Mouse (Mus musculus) heart, embryonic 16.5 days (tissue): Measurements from ENCODE around the gene 9430097D07Rik. TPM values are rescaled to one million over a fixed set of nuclear protein-coding genes. Genes with fewer than 3 reads are reported as not detected.
A peak's percentile ranks its signal among the peaks of the same experiment; 100 is the strongest.

Experiments
- ATAC-seq: fragments of 200-750 bp; cut with Nextera tagmentation; replicated peaks from 2 replicates; pipeline ENCODE4 v1.8.0; 2017; ENCODE audit warnings: moderate number of reproducible peaks; ENCODE audit not compliant: insufficient read depth, low FRiP score; ENCODE audit errors: extremely low read depth
- H3K27ac ChIP-seq: fragments of 300-500 bp; sonication (generic); 2 replicates; pipeline ENCODE4 v1.5.1; 2014; ENCODE audit warnings: mild to moderate bottlenecking, low read length, control low read depth, moderate library complexity
- H3K27me3 ChIP-seq: fragments of 300-500 bp; sonication (generic); 2 replicates; pipeline ENCODE4 v1.6.1; 2014; ENCODE audit warnings: low read length, mixed read lengths; ENCODE audit not compliant: control insufficient read depth, insufficient read depth
- H3K36me3 ChIP-seq: fragments of 300-500 bp; sonication (generic); 2 replicates; pipeline ENCODE4 v1.6.1; 2014; ENCODE audit not compliant: control insufficient read depth, insufficient read depth
- H3K4me1 ChIP-seq: fragments of 300-500 bp; sonication (generic); 2 replicates; pipeline ENCODE4 v1.6.1; 2014; ENCODE audit warnings: low read length, mixed read lengths; ENCODE audit not compliant: control insufficient read depth, insufficient read depth
- H3K4me2 ChIP-seq: fragments of 300-500 bp; sonication (generic); 2 replicates; pipeline ENCODE4 v1.6.1; 2014; ENCODE audit warnings: low read depth, mild to moderate bottlenecking, control low read depth, low read length
- H3K4me3 ChIP-seq: fragments of 300-500 bp; sonication (generic); 2 replicates; pipeline ENCODE4 v1.5.1; 2014; ENCODE audit warnings: mild to moderate bottlenecking, control low read depth, low read length
- H3K9ac ChIP-seq: fragments of 300-500 bp; sonication (generic); 2 replicates; pipeline ENCODE4 v1.6.1; 2014; ENCODE audit warnings: low read length, control low read depth
- H3K9me3 ChIP-seq: fragments of 300-500 bp; sonication (generic); replicated peaks from 2 replicates; pipeline ENCODE4 v1.6.1; 2016; ENCODE audit warnings: low read length; ENCODE audit not compliant: control insufficient read depth
- WGBS: fragments of 180-500 bp; shearing (Covaris S2); extraction: QIAGEN DNeasy Blood & Tissue Kit; methylation state at CpG from one replicate; pipeline ENCODE4 v1.1.7; 2014; 5-methylcytosine and 5-hydroxymethylcytosine counted together
- polyA plus RNA-seq: library from polyadenylated mRNA; unstranded; fragments of >200 nt; fragmentation: Nextera tagmentation; extraction: Ambion mirVana; gene quantifications from 2 replicates; pipeline ENCODE4 v1.2.1, GENCODE M21; 2015

The 9430097D07Rik gene
- polyA plus RNA-seq, 1 experiment from 2014 or later = not detected

DNA sequence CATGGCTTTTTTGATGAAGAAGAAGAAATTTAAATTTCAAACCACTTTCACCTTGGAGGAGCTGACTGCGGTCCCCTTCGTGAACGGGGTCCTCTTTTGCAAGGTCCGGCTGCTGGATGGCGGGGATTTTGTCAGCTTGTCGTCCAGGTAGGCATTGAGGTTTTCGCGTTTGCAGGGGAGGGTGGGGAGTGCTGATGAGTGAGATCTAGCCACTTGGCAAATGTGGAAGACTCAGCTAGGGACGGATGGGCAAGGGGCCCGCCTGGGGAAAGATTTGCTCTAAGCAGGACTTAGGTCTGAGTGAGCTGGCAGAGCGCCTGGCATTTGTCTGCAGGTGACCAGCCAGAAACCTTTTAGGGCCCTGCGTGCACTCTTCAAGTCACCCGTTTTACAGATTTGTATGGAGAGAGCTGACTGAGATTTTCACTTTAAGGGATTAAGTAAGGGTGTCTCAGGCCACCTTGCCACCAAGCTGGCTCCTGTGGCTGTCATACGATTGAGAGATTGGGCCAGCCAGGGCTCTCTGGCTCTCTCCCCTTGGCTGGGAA, 39.3 kb downstream of the 9430097D07Rik start:
- H3K27ac ChIP-seq = peak overlapping the region; percentile 86
- no peak for ATAC-seq
- peak overlapping the region; percentile 91 for H3K9ac ChIP-seq
- H3K4me3 ChIP-seq = peak overlapping the region; percentile 86
- no peaks in the 10 kb centered on the region for H3K27me3 ChIP-seq
- H3K4me1 ChIP-seq = peaks cover 46% of the 10 kb centered on the region
- H3K4me2 ChIP-seq = peak overlapping the region; percentile 87
- no peaks in the 10 kb centered on the region for H3K9me3 ChIP-seq
- 1% methylated on average over 14 of the region's 14 CpGs for WGBS
- no peaks in the 10 kb centered on the region for H3K36me3 ChIP-seq

GRCm38 (mm10) chr2:32535501-32535991, 39.9 kb downstream of the 9430097D07Rik start:
- peak; percentile 29 for ATAC-seq
- Histone ChIP-seq H3K27me3 (no peaks in the 10 kb centered on the region), H3K4me1 (peaks cover 46% of the 10 kb centered on the region), H3K4me2 (peak overlapping the region; percentile 87), H3K27ac (peak overlapping the region; percentile 91), H3K36me3 (no peaks in the 10 kb centered on the region), H3K9ac (peak overlapping the region; percentile 91), H3K9me3 (no peaks in the 10 kb centered on the region), H3K4me3 (peak overlapping the region; percentile 86)
- under 1% methylated on average over 55 of the region's 56 CpGs for WGBS

DNA sequence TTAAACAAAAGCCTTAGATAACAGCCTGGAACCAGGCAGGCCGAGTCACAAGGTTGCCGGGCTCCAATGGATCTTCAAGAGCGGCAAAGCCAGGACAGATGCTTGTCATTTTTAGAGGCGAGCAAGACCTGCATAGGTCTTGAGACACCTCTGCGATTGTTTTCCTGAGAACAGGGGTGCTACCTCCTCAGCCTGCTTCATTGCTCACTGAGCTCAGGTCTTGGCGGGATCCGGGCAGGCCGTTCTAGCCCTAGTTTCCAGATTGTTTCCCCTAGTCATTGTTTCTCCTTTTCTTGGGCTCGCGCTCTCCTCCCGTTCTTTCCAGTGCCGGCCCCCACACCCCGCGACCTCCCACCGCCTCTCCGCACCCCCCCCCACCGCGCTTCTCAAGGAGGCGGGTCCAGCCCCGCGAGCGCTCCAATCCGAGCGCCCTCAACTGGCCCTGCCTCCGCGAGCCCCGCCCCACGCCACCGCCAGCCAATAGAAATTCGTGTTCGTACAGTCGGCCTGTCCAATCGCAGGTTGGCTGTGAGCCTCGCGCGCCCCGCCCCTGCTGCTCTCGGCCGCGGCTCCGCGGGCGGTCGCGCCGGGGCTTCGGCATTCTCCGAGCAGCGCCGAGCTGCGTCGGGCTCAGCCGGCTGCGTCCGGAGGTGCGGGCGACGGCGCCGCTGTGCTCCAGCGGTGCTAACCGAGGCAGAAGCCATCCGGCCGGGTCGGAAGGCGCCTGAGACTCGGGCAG, 40.6 kb downstream of the 9430097D07Rik start, which contains the start of gene Fam102a:
Gene Fam102a, plus strand, starts transcription at position 600 of the 739 bp plus-strand sequence.
- peak within 1 kb of the TSS; percentile 87 for H3K4me2 ChIP-seq
- peak; percentile 95 for ATAC-seq
- H3K9me3 ChIP-seq = no peaks in the 10 kb centered on the region
- under 1% methylated on average over 67 of the region's 67 CpGs for WGBS
- peaks cover 44% of the 10 kb centered on the region for H3K4me1 ChIP-seq
- peak within 1 kb of the TSS; percentile 91 for H3K9ac ChIP-seq
- H3K27me3 ChIP-seq = no peaks in the 10 kb centered on the region
- H3K27ac ChIP-seq = peak within 1 kb of the TSS; percentile 92
- no peaks in the 10 kb centered on the region for H3K36me3 ChIP-seq
- H3K4me3 ChIP-seq = peak within 1 kb of the TSS; percentile 86

GRCm38 (mm10) chr2:32534061-32534732, 41.3 kb downstream of the 9430097D07Rik start:
- peak overlapping the region; percentile 86 for H3K4me3 ChIP-seq
- 9% methylated on average over 13 of the region's 13 CpGs for WGBS
- H3K36me3 ChIP-seq = no peaks in the 10 kb centered on the region
- H3K9ac ChIP-seq = peak overlapping the region; percentile 75
- H3K27ac ChIP-seq = peak overlapping the region; percentile 92
- peaks cover 37% of the 10 kb centered on the region for H3K4me1 ChIP-seq
- no peaks in the 10 kb centered on the region for H3K27me3 ChIP-seq
- ATAC-seq = no peak
- H3K4me2 ChIP-seq = peak overlapping the region; percentile 85
- H3K9me3 ChIP-seq = no peaks in the 10 kb centered on the region

- H3K9ac ChIP-seq = no peak overlapping the region
- H3K27ac ChIP-seq = no peak overlapping the region
- H3K9me3 ChIP-seq = no peaks in the 10 kb centered on the region
- H3K27me3 ChIP-seq = no peaks in the 10 kb centered on the region
- H3K36me3 ChIP-seq = no peaks in the 10 kb centered on the region
- peaks cover 26% of the 10 kb centered on the region for H3K4me1 ChIP-seq
- WGBS = 85% methylated on average over 2 of the region's 2 CpGs
- H3K4me2 ChIP-seq = no peak overlapping the region
- ATAC-seq = no peak
- H3K4me3 ChIP-seq = no peak overlapping the region
These were observed 42.3 kb downstream of the 9430097D07Rik start for GRCm38 (mm10) chr2:32533163-32533562.

DNA sequence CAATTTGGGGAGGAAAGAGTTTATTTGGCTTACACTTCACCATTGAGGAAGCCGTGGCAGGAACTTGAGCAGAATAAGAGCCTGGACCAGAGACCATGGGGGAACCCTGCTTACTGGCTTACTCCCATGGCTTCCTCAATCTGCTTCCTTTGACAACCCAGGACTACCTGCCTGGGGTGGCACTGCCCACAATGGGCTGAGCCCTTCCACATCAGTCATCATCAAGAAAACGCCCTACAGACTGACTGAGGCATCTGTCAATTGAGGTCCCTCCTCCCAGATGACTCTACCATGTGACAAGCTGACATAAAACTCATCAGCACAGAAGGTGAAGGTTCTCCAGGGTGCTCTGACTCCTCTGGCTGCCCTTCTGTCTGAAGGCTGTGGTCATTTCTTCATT, 45.0 kb downstream of the 9430097D07Rik start:
- no peak for ATAC-seq
- Histone ChIP-seq H3K4me3 (no peak overlapping the region), H3K27ac (no peak overlapping the region), H3K36me3 (no peaks in the 10 kb centered on the region), H3K9ac (no peak overlapping the region), H3K9me3 (no peaks in the 10 kb centered on the region), H3K27me3 (no peaks in the 10 kb centered on the region), H3K4me1 (peaks cover 7% of the 10 kb centered on the region), H3K4me2 (no peak overlapping the region)
- WGBS = 81% methylated on average over 2 of the region's 2 CpGs

DNA sequence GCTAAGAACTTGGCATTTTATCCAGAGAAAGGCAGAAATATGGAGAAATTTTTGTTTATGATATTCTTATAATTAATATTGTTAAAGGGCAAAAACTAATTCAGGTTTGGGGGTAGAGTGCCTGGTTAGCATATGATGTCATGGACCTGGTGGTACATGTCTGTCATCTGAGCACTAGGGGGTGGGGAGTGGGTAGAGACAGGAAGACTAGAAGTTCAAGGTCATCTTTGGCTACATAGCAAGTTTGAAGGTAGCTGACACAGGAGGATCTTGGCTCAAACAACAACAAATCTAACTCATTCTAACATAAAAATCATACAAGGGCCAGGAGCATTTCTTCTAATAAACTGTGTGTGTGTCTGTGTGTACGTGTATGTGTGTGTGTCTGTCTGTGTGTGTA, 47.2 kb downstream of the 9430097D07Rik start:
- Histone ChIP-seq H3K27me3 (no peaks in the 10 kb centered on the region), H3K9me3 (no peaks in the 10 kb centered on the region), H3K4me3 (no peak overlapping the region), H3K36me3 (no peaks in the 10 kb centered on the region), H3K4me2 (no peak overlapping the region), H3K9ac (no peak overlapping the region), H3K27ac (no peak overlapping the region), H3K4me1 (no peaks in the 10 kb centered on the region)
- no peak for ATAC-seq
- WGBS = 91% methylated on average over 1 of the region's 1 CpGs

- H3K9me3 ChIP-seq = no peaks in the 10 kb centered on the region
- H3K9ac ChIP-seq = no peak overlapping the region
- 84% methylated on average over 14 of the region's 14 CpGs for WGBS
- no peaks in the 10 kb centered on the region for H3K27me3 ChIP-seq
- ATAC-seq = no peak
- no peaks in the 10 kb centered on the region for H3K4me1 ChIP-seq
- no peaks in the 10 kb centered on the region for H3K36me3 ChIP-seq
- no peak overlapping the region for H3K27ac ChIP-seq
- H3K4me2 ChIP-seq = no peak overlapping the region
- H3K4me3 ChIP-seq = no peak overlapping the region
These were observed 48.0 kb downstream of the 9430097D07Rik start for GRCm38 (mm10) chr2:32527468-32527966.

- no peaks in the 10 kb centered on the region for H3K9me3 ChIP-seq
- no peak overlapping the region for H3K4me2 ChIP-seq
- no peak for ATAC-seq
- H3K27me3 ChIP-seq = no peaks in the 10 kb centered on the region
- H3K4me3 ChIP-seq = no peak overlapping the region
- no peak overlapping the region for H3K9ac ChIP-seq
- no peak overlapping the region for H3K27ac ChIP-seq
- 84% methylated on average over 12 of the region's 12 CpGs for WGBS
- H3K36me3 ChIP-seq = no peaks in the 10 kb centered on the region
- H3K4me1 ChIP-seq = no peaks in the 10 kb centered on the region
These were observed 49.7 kb downstream of the 9430097D07Rik start for GRCm38 (mm10) chr2:32525816-32526215.
